Mouse (Mus musculus) midbrain, embryonic 11.5 days (tissue): ENCODE measurements at regions not wholly inside any gene's neighbourhood (a gene's known extent, or its start where the extent isn't known, plus 50 kb on each side); places are given as distances from the start of the nearest gene placed in this dataset.

Source experiments
- ATAC-seq: fragments of 200-750 bp; cut with Nextera tagmentation; 2 replicates; pipeline ENCODE4 v1.8.0; 2017; ENCODE audit warnings: moderate TSS enrichment, moderate library complexity; ENCODE audit not compliant: low FRiP score
- DNase-seq: peaks from one replicate; pipeline ENCODE4 v3.0.0; 2015; ENCODE audit warnings: low spot score; ENCODE audit errors: missing footprints
- H3K27ac ChIP-seq: fragments of 300-500 bp; sonication (generic); 2 replicates; pipeline ENCODE4 v1.5.1; 2014; ENCODE audit warnings: low read depth, low read length
- H3K27me3 ChIP-seq: fragments of 300-500 bp; sonication (generic); 2 replicates; pipeline ENCODE4 v1.6.1; 2014; ENCODE audit warnings: mild to moderate bottlenecking, low read length, moderate library complexity, mixed read lengths; ENCODE audit not compliant: control insufficient read depth, insufficient read depth
- H3K36me3 ChIP-seq: fragments of 300-500 bp; sonication (generic); 2 replicates; pipeline ENCODE4 v1.6.1; 2014; ENCODE audit warnings: mild to moderate bottlenecking, low read length, moderate library complexity, mixed read lengths; ENCODE audit not compliant: control insufficient read depth, insufficient read depth
- H3K4me1 ChIP-seq: fragments of 300-500 bp; sonication (generic); 2 replicates; pipeline ENCODE4 v1.6.1; 2014; ENCODE audit warnings: low read length; ENCODE audit not compliant: control insufficient read depth, insufficient read depth
- H3K4me2 ChIP-seq: fragments of 300-500 bp; sonication (generic); 2 replicates; pipeline ENCODE4 v1.6.1; 2014; ENCODE audit warnings: mild to moderate bottlenecking, moderate library complexity
- H3K4me3 ChIP-seq: fragments of 300-500 bp; sonication (generic); 2 replicates; pipeline ENCODE4 v1.5.1; 2014; ENCODE audit warnings: low read depth, low read length
- H3K9ac ChIP-seq: fragments of 300-500 bp; sonication (generic); 2 replicates; pipeline ENCODE4 v1.6.1; 2014; ENCODE audit warnings: low read length
- H3K9me3 ChIP-seq: fragments of 300-500 bp; sonication (generic); 2 replicates; pipeline ENCODE4 v1.6.1; 2016; ENCODE audit warnings: low read length; ENCODE audit not compliant: control insufficient read depth
- WGBS: fragments of 180-500 bp; shearing (Covaris S2); extraction: QIAGEN DNeasy Blood & Tissue Kit; methylation state at CpG from one replicate; pipeline ENCODE4 v1.1.7; 2014; 5-methylcytosine and 5-hydroxymethylcytosine counted together

GRCm38 (mm10) chr4:125358356-125358755 is 132.1 kb upstream of the Grik3 start:
- Histone ChIP-seq H3K4me2 (no peak overlapping the region), H3K36me3 (no peaks in the 10 kb centered on the region), H3K4me1 (no peaks in the 10 kb centered on the region), H3K4me3 (no peak overlapping the region), H3K27ac (no peak overlapping the region), H3K9me3 (no peaks in the 10 kb centered on the region), H3K27me3 (no peaks in the 10 kb centered on the region), H3K9ac (no peak overlapping the region)
- no peak for DNase-seq
- ATAC-seq, result no peak
- 92% methylated on average over 2 of the region's 2 CpGs for WGBS

GRCm38 (mm10) chr4:125356441-125356840 is 134.1 kb upstream of the Grik3 start:
- H3K9me3 ChIP-seq, result no peaks in the 10 kb centered on the region
- 66% methylated on average over 8 of the region's 8 CpGs for WGBS
- H3K4me2 ChIP-seq, result no peak overlapping the region
- DNase-seq, result no peak
- H3K4me3 ChIP-seq, result no peak overlapping the region
- H3K27ac ChIP-seq, result no peak overlapping the region
- H3K27me3 ChIP-seq, result no peaks in the 10 kb centered on the region
- no peaks in the 10 kb centered on the region for H3K36me3 ChIP-seq
- H3K4me1 ChIP-seq, result no peaks in the 10 kb centered on the region
- H3K9ac ChIP-seq, result no peak overlapping the region
- ATAC-seq, result no peak

DNA sequence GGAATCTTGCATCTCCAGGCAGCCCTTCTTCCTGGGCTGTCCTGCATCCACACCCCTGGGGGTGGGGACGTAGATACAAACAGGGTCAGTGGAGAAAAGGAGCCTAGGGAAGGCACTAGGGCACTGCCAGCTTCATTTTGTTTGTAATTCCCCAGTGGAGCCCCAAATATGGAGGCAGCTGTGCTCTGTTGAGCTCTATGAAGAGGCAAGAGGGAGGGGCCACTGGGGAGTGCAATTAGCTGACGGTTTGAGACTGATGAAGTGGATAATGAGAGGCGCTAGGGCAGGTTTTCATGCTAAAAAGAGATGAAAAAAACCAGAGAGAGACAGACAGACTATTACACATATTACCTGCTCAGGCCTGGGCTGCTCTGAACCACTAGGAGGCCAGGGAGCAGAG is 135.8 kb upstream of the Grik3 start:
- no peak for ATAC-seq
- DNase-seq, result no peak
- Histone ChIP-seq H3K36me3 (no peaks in the 10 kb centered on the region), H3K9ac (no peak overlapping the region), H3K9me3 (no peaks in the 10 kb centered on the region), H3K4me3 (no peak overlapping the region), H3K4me1 (no peaks in the 10 kb centered on the region), H3K27ac (no peak overlapping the region), H3K4me2 (no peak overlapping the region), H3K27me3 (no peaks in the 10 kb centered on the region)
- 47% methylated on average over 3 of the region's 3 CpGs for WGBS

- DNase-seq (no peak), ATAC-seq (no peak)
- no peak overlapping the region for H3K27ac ChIP-seq
- WGBS, result 74% methylated on average over 1 of the region's 1 CpGs
- H3K36me3 ChIP-seq, result no peaks in the 10 kb centered on the region
- H3K9me3 ChIP-seq, result no peaks in the 10 kb centered on the region
- H3K4me3 ChIP-seq, result no peak overlapping the region
- no peaks in the 10 kb centered on the region for H3K27me3 ChIP-seq
- H3K4me1 ChIP-seq, result no peaks in the 10 kb centered on the region
- H3K9ac ChIP-seq, result no peak overlapping the region
- no peak overlapping the region for H3K4me2 ChIP-seq
These were observed 140.4 kb upstream of the Grik3 start for GRCm38 (mm10) chr4:125350056-125350455.

GRCm38 (mm10) chr4:125339056-125339455 is 151.4 kb upstream of the Grik3 start:
- Histone ChIP-seq H3K4me2 (no peak overlapping the region), H3K9ac (no peak overlapping the region), H3K36me3 (no peaks in the 10 kb centered on the region), H3K4me1 (no peaks in the 10 kb centered on the region), H3K4me3 (no peak overlapping the region), H3K27me3 (no peaks in the 10 kb centered on the region), H3K9me3 (no peaks in the 10 kb centered on the region), H3K27ac (no peak overlapping the region)
- DNase-seq, result no peak
- no peak for ATAC-seq
- WGBS, result 69% methylated on average over 2 of the region's 2 CpGs

DNA sequence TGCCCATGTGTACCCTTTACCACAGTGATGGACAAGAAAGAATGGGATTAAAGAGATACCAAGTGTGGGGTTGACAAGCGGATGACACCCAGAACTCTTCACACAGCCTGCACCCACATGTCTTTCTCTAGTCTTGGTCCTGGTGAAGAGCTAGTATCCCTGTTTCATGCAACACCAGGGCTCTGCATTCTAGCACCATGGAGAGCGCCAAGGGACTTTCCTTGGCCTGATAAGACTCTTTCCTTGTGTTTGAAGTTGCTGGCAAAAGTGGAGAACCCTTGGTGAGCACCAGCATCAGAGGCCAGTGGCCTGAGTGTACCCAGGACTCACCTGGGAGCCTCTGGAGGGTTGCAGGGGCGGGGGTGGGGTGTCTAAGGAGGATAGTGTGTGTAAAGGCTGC is 161.7 kb upstream of the Grik3 start:
- Histone ChIP-seq H3K9ac (no peak overlapping the region), H3K9me3 (no peaks in the 10 kb centered on the region), H3K4me3 (no peak overlapping the region), H3K36me3 (no peaks in the 10 kb centered on the region), H3K27ac (no peak overlapping the region), H3K4me2 (no peak overlapping the region), H3K4me1 (no peaks in the 10 kb centered on the region), H3K27me3 (no peaks in the 10 kb centered on the region)
- ATAC-seq (no peak), DNase-seq (no peak)
- WGBS, result 30% methylated on average over 3 of the region's 3 CpGs

DNA sequence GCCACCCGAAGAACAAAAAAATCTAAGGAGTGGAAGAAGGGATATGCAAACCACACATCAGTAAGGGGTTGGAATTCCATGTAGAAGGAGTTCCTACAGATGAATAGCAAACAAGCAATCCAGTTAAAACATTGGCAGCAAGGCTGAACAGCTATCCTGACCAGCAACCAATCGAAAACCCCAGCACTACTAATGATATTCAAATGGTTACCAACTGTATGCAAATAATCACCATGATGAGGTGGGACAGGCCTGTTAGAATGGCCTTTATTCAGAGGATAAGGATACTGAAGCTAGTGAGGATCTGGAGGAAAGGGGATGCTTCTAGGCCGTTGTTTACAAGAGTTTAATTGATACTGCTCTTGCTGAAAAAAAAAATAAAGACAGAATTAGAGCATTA is 166.0 kb upstream of the Grik3 start:
- ATAC-seq (no peak), DNase-seq (no peak)
- WGBS, result 77% methylated on average over 3 of the region's 3 CpGs
- no peak overlapping the region for H3K4me3 ChIP-seq
- no peaks in the 10 kb centered on the region for H3K9me3 ChIP-seq
- no peak overlapping the region for H3K9ac ChIP-seq
- no peak overlapping the region for H3K4me2 ChIP-seq
- H3K27ac ChIP-seq, result no peak overlapping the region
- H3K27me3 ChIP-seq, result no peaks in the 10 kb centered on the region
- H3K4me1 ChIP-seq, result no peaks in the 10 kb centered on the region
- H3K36me3 ChIP-seq, result no peaks in the 10 kb centered on the region

DNA sequence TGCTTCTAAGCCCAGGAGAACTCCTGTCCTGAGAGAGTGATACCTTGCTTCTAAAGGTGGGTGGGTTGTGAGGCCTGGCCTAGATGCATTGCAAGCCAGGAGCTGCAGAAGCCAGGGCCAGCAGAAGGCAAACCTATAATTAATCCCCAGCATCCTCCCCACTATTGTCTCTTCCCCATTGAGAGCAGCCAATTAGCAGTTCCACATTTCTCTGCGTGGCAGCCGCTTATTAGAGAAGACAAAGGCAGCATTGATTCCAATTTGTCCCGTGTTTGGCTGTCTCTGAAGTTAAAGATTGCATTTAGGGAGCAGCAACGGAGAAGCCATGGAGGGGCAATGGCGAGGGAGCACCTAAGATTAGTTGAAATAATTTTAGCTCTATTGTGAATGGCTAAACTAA is 171.2 kb upstream of the Grik3 start:
- H3K36me3 ChIP-seq, result no peaks in the 10 kb centered on the region
- WGBS, result 47% methylated on average over 5 of the region's 5 CpGs
- no peaks in the 10 kb centered on the region for H3K9me3 ChIP-seq
- no peaks in the 10 kb centered on the region; the same call in 1 of the 2 replicates for H3K27me3 ChIP-seq
- no peak overlapping the region for H3K9ac ChIP-seq
- H3K4me1 ChIP-seq, result no peaks in the 10 kb centered on the region
- no peak overlapping the region for H3K27ac ChIP-seq
- ATAC-seq, result no peak
- no peak for DNase-seq
- H3K4me3 ChIP-seq, result no peak overlapping the region
- no peak overlapping the region for H3K4me2 ChIP-seq

DNA sequence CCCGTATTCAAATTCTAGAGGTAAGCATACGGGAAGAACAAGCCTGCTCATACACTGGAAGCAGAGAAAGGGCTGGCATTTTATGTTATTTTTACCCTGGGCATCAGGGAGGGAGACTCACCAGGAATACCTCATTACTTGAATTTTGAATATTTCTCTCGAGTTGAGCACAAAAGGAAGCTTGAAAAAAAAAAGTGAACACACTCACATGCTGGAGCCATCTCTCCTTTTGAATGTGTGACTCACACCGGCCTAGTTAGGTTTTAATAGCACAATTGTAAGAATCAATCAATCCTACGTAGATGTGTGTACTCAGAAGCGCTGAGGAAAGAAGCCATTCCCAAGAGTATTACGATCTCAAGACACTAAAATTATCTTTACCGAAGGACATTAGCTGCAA is 172.2 kb upstream of the Grik3 start:
- H3K27me3 ChIP-seq, result no peaks in the 10 kb centered on the region; the same call in 1 of the 2 replicates
- H3K4me2 ChIP-seq, result no peak overlapping the region
- 56% methylated on average over 8 of the region's 8 CpGs for WGBS
- H3K27ac ChIP-seq, result no peak overlapping the region
- no peak for DNase-seq
- H3K4me3 ChIP-seq, result no peak overlapping the region
- H3K36me3 ChIP-seq, result no peaks in the 10 kb centered on the region
- H3K4me1 ChIP-seq, result peaks cover 1% of the 10 kb centered on the region; the same call in 1 of the 2 replicates
- H3K9me3 ChIP-seq, result no peaks in the 10 kb centered on the region
- H3K9ac ChIP-seq, result no peak overlapping the region
- no peak for ATAC-seq

- Histone ChIP-seq H3K27me3 (no peaks in the 10 kb centered on the region; the same call in 1 of the 2 replicates), H3K36me3 (no peaks in the 10 kb centered on the region), H3K4me2 (no peak overlapping the region), H3K9me3 (no peaks in the 10 kb centered on the region), H3K4me3 (no peak overlapping the region), H3K9ac (no peak overlapping the region), H3K27ac (no peak overlapping the region), H3K4me1 (peaks cover 5% of the 10 kb centered on the region; the same call in 1 of the 2 replicates)
- no peak for DNase-seq
- 79% methylated on average over 3 of the region's 3 CpGs for WGBS
- no peak for ATAC-seq
These were observed 173.6 kb upstream of the Grik3 start for GRCm38 (mm10) chr4:125316876-125317275.
